Mouse (Mus musculus) kidney, adult 11 months (tissue): ENCODE measurements around the gene Ptprn.

ENCODE experiments used
- DNase-seq: peaks from one replicate; pipeline ENCODE4 v3.0.0; 2022

Ptprn gene

DNA sequence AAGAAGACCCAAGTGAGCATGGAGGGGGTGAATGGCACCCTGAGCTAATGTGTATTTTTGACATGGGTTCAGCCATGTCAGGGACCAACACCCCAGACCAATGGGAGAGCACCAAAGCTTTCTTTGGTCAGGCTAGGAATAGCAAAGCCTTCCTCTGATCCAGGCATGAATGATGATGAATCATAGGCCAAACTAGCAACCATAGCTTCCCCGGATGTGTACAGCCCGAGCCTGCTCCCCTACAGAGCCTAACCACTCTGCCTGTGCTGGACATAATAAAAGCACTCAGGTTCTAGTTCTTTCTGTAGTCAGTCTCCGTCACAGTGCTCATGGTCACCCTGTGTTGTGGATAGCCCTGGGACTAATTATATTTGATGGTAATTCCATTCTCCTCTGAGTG, 42.8 kb downstream of the Ptprn start:
- no peak for DNase-seq

DNA sequence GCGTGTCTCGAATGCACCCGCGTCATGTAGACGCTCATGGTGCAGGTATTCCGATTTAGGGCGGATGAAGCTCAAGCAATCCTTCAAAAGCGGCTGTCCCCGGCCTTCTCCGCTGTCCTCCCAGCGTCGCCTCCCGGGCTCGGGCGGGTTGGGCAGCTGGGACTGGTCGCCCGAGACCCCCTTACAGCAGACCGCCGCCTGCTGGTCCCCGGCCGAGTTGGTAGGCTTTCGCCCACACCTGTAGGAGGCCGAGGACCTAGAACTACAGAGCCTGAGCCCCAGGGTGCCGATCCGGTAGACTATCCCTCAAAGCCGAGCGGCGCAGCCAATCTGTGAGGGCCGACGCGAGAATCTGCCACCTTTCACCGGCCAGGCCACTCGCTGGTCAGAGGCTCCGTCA, 44.8 kb downstream of the Ptprn start, which contains the start of gene Tuba4a:
TSS of gene Tuba4a (minus strand) at position 335 of the 400 bp plus-strand sequence.
- no peak for DNase-seq

DNA sequence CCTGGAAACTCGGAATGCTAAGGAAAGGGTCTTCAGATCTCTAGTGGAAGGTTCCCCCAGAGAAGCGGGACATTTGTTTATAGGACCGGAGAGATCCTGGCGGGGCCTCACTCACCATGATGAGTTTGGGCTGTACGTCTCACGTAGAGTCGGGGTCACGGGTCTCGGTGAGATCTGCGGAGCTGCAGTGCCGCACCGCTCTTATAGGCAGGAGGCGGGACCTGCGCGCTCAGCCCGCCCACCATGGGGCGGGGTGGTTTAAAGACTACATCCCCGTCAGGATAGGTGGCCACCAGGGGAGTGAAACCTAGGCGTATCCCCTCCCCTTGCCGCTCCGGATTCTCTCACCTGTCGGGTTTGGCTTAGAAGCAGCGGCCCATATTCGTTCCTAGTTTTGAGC, 45.2 kb downstream of the Ptprn start:
- DNase-seq = peak; percentile 96

DNA sequence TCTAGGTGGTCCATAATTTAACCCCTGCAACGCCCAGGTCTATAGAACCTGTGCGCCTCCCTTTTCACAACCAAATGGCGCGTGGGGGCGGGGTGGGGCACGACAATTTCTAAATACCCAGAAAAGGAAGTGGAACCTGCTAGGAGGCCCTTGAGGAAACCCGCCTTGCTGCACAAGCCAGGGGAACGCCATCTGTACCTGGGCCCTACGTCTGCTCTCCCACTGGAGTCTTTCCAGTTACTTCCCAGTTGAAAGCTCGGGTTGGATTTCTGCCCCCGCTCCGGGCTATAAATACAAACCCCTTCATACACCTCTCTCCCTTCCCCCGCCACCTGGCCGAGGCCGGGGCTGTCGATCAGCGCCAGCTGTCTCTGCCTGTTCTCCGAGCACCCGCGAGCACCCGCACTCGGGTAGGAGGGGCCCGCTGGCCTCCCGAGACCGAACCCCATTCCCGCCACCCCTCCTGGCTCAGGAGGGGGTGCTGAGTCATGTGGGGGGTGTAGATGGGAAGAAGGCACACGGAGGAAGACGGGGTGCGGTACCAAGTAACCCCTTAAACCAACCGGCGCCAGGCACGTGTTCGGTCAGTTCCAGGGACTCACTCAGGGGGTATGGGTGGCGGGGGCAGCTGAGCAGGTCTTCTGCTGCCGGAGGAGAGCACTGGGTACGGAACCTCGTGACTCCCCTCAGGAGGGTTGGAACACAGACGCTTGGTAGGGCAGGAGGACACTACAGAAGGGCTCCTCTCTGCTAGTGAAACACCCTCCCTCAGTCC, 45.9 kb downstream of the Ptprn start:
- DNase-seq = peak; percentile 48

DNA sequence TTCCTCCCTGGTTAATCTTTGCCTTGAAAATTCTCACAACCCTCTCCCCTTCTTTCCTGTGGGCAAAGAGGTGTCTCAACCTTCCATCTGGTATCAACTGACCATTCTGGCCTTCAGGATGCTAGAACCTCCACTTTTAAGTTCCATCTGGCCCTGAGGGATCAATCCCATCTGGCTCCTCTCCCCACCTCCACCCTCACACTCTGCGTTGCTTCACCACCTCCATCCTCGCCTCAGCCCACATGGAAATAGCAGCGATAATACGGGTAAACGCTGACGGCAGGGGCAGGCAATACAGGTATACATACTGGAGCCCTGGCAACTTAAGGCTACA, 46.4 kb downstream of the Ptprn start:
- no peak for DNase-seq

DNA sequence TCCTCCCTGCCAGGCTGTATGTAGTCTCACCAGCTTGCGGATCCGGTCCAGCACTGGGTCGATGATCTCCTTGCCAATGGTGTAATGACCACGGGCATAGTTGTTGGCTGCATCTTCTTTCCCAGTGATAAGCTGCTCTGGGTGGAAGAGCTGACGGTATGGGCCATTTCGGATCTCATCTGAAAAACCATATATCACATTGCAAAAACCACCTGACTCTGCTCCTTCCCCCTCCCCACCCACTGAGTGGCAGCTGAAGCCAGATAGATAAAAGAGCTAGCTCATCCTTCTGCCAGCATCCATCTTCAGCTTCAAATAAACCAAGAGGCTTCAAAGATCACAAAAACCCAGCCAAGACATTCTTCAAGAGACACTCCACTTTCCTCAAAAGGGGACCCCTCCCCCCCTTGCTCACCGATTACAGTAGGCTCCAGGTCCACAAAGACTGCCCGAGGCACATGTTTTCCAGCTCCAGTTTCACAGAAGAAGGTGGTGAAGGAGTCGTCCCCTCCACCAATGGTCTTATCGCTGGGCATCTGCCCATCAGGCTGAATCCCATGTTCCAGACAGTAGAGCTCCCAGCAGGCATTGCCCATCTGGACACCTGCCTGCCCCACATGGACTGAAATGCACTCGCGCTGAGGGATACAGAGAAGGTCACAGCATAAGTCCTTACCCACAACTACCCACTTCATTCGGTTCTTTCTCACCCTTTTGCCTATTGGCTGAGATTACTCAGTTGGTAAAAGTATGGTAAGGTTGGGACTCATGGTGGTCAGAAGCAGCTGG, 47.3 kb downstream of the Ptprn start:
- peak; percentile 64 for DNase-seq

DNA sequence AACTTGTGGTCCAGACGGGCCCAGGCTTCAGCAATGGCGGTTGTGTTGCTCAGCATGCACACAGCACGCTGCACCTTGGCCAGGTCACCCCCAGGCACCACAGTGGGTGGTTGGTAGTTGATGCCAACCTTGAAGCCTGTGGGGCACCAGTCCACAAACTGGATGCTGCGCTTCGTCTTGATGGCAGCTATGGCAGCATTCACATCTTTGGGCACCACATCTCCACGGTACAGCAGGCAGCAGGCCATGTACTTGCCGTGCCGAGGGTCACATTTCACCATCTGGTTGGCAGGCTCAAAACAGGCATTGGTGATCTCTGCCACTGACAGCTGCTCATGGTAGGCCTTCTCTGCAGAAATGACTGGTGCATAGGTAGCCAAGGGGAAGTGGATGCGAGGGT, 48.5 kb downstream of the Ptprn start:
- DNase-seq = peak; percentile 41

DNA sequence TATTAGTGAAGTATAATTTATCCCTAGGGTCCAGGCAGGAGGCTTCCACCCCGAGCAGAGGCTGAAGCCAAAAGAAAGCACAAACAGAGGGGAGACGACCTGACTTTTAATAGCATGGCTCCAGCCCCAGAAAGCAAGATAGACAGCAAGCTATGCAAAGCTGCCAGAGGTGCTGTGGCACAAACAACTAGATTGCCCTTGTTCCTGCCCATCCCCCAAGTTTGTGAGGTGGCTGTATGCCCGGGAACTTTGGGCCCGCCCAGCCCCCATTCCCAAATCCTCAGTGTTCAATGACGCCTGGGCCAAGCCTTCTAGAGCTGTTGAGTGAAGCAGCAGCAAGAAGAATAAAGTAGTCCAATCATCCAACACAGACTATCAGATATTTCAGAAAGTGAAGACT, 49.4 kb downstream of the Ptprn start:
- peak; percentile 88 for DNase-seq

DNA sequence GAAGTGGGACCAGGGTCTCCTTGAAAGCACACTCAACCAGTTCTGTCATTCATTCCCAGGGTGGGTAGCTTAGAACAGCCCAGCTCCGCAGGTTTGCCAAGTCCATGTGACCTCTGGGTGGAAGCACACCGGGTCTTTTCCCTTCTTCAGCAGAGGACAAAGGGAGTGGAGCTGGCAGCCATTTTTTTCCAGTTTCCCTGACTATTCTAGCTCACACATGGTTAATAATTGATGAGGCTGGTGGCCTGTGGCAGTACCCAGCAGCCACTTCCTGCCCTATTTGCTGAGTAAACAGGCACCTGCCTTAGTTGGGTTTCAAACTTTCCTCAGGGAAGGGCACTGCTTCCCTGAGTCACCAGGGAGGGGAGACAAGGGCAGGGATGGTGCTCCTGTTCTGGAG, 49.9 kb downstream of the Ptprn start:
- peak; percentile 98 for DNase-seq

DNA sequence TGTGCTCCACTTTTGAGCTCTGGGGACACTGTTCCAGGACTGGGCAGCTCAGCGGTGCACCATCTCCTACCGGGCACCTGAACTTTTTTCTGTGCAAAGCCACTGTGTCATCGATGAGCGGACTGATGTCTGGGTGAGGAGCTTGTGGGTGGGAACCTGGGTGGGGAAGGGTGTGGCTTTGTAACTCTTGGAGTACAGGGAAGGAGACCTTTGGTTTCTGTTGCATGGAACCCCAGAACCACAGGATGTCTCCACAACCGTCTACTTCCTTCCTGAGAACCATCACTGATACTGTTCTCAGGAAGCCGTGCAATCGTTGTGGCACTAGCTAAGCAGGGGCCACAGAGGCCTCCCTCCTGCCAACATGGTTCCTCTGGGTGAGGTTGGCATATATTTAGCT, 51.2 kb downstream of the Ptprn start:
- DNase-seq = no peak

DNA sequence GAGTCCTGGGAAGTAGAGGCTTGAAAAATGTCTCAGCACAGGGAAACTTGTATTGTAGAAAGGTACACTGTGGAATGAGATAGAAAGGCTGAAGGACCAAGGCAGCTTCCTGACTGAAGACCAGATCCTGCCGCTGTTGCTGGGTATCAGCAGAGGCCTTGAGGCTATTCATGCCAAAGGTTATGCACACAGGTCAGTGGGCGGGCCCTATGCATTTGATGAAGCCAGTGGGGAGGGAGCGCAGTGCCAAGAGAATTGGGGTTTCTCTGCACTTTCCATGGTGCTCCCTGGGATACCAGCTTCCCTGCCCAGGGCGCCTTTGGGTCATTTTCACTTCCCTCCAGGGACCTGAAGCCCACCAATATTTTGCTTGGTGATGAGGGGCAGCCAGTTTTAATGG, 51.8 kb downstream of the Ptprn start:
- no peak for DNase-seq

DNA sequence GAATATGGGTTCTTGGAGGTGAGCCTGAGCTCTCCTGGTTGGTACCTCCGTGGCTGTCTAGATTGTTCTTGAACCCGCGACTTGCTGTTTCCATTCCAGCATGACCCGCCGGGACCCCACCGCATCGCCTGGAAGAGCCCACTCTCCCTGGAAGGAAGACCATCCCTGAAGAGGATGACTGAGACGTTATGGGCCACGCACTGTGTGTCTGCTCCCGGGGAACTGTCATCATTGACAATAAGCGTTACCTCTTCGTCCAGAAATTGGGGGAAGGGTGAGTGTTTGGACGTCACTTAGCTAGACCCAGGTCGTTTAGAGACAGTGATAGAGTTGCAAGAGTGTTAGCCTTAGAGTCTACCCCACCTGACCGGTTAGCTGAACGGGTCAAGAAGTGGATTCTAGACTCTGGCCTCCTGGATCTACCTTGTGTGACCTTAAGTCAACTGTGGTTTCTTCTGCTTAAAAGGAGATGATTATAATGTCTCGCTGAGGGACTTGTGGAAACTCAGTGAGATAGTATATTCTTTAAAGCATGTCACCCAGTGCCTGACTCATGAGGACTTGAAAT, 53.1 kb downstream of the Ptprn start:
- no peak for DNase-seq

DNA sequence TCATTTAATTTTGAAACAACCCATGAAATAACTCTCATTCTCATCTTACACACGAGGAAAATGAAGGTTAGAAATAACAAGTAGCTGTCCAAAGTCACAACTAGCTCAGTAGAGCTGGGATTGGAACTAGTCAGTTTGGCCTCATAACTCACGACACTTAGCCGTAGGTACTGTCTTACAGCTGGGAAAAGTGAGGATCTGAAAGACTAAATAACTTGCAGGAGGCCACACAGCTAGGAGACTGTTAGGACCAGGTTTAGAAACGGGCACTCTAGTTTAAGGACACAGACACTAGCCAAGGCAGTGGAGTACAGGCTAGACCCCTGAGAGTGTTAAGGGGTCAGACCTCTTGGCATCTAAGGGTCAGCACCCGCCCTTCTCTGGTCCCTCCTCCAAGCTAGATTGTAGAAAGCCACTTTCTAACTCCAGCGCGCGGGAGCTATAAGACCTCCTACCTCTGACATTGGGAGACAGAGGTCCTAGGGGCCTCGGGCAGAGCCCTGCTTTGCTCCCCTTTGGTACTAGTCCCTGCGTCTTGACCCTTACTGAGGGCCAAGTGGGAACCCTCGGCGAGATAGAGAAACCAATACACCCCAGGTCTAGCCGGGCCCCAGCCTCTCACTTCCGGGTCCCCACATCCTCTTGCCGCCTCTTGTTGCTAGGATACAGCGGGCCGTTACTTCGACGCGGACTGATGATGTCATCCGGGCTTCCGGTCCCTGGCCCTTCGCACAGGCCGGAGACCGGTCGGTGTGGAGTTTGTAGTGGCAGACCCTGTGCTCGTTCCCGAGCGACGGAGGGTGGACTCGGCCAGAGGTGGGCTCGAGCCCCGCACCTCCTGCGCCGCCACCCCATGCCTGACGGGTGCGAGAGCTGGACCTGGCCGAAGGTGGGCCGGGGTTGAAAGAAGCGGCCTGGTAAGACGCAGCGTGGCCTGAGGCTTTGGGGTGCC, 53.9 kb downstream of the Ptprn start, which contains the start of the genes Glb1l and Stk16:
TSS of gene Glb1l (minus strand) at position 678 of the 952 bp plus-strand sequence.
TSS of gene Stk16 (plus strand) at position 703 of the 952 bp plus-strand sequence.
- DNase-seq = peak; percentile 95

DNA sequence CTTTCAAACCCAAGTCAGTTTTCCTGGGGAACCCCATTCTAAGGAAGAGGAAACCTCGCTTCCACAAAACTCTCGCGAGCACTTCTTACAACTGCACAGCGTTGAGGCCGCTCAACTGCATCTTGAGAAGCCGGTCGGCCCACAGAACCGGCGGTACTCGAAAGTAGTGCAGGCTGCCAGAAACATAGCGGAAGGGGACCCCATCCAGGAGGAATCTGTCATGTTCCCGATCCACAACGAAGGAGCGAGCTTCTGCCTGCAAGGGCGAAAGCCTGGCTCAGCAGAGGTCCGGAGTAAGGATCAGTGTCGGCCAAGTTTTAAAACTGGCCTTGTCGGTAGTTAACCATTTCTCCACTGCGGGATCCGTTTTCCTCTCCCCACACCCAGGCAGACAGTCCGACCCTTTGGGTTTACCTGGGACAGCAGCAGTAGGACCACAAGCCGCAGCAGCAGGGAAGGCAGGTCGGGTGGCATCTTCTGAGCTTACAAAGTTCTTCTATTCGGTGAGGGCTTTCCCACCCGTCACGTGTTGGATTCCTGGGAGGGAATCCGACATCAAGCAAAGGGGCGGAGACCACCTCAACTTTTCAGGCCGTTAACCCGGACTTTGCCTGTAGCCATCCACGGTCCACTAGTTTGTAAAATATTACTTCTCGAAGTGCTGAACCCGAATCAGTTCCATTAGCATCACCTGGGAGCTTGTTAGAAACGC, 55.2 kb downstream of the Ptprn start:
- peak; percentile 91 for DNase-seq

DNA sequence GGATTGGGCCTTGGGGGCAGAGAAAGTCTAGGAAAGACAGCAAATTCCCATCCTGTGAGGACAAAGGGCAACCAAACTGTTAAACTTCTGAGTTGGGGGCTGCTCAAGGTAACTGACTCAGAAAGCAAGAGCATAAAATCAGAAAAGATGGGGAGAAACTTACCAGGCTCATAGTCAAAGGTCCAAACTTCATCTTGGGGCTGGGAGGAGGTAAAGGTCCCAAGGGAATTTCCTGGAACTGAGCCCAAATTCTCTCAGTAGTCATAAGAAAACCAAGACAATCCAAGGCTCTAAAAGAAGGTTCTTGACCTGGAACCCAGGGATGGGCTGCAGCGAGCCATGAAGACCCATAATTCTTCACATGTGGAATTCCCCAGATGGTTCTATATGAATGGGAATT, 63.1 kb downstream of the Ptprn start:
- peak; percentile 51 for DNase-seq
